Mouse (Mus musculus) liver, embryonic 14.5 days (tissue): Measurements from ENCODE around the gene Ank. TPM values are rescaled to one million over a fixed set of nuclear protein-coding genes. Genes with fewer than 3 reads are reported as not detected.

ENCODE experiments used
- ATAC-seq: fragments of 200-750 bp; cut with Nextera tagmentation; 2 replicates; pipeline ENCODE4 v1.8.0; 2017; ENCODE audit warnings: moderate number of reproducible peaks, mild to moderate bottlenecking, moderate library complexity; ENCODE audit not compliant: insufficient read depth
- DNase-seq, 3 experiments: peaks; one replicate each; pipeline ENCODE4 v3.0.0-alpha.2; 2012 to 2013; ENCODE audit warnings: low read depth in 3 of 3, low spot score in 3 of 3
- H3K27ac ChIP-seq: fragments of 300-500 bp; sonication (generic); 2 replicates; pipeline ENCODE4 v1.5.1; 2014; ENCODE audit warnings: moderate library complexity, mild to moderate bottlenecking, control low read depth, inconsistent platforms
- H3K27me3 ChIP-seq: fragments of 300-500 bp; sonication (generic); 2 replicates; pipeline ENCODE4 v1.6.1; 2014; ENCODE audit warnings: mild to moderate bottlenecking, low read length, moderate library complexity; ENCODE audit not compliant: control insufficient read depth, insufficient read depth
- H3K36me3 ChIP-seq: fragments of 300-500 bp; sonication (generic); replicated peaks from 2 replicates; pipeline ENCODE4 v1.6.1; 2014; ENCODE audit warnings: low read depth; ENCODE audit not compliant: control insufficient read depth, insufficient read depth
- H3K4me1 ChIP-seq, 2 experiments: fragments of 200-500 bp in 1 of 2; fragments of 300-500 bp in 1 of 2; sonication (generic) in 1 of 2; replicated peaks; 2 replicates each; pipeline ENCODE4 v1.6.1; 2012 to 2014; ENCODE audit warnings: antibody characterized with exemption in 1 of 2, inconsistent platforms in 1 of 2, low read length in 1 of 2; ENCODE audit not compliant: control insufficient read depth in 2 of 2, insufficient read depth in 2 of 2
- H3K4me2 ChIP-seq: fragments of 300-500 bp; sonication (generic); 2 replicates; pipeline ENCODE4 v1.6.1; 2014; ENCODE audit warnings: low read depth, mild to moderate bottlenecking, control low read depth, moderate library complexity
- H3K4me3 ChIP-seq, 2 experiments: fragments of 200-500 bp in 1 of 2; fragments of 300-500 bp in 1 of 2; sonication (generic) in 1 of 2; 2 replicates each; pipeline ENCODE4 v1.5.1; 2012 to 2014; ENCODE audit warnings: low read depth in 2 of 2, low read length in 2 of 2, mild to moderate bottlenecking in 2 of 2, control low read depth in 1 of 2, inconsistent platforms in 1 of 2, moderate library complexity in 1 of 2; ENCODE audit not compliant: insufficient read depth in 1 of 2
- H3K9ac ChIP-seq: fragments of 300-500 bp; sonication (generic); replicated peaks from 2 replicates; pipeline ENCODE4 v1.6.1; 2014; ENCODE audit warnings: mild to moderate bottlenecking, control low read depth, moderate library complexity
- H3K9me3 ChIP-seq: fragments of 300-500 bp; sonication (generic); 2 replicates; pipeline ENCODE4 v1.6.1; 2016; ENCODE audit warnings: low read length, mixed read lengths; ENCODE audit not compliant: control insufficient read depth
- CTCF ChIP-seq: IDR thresholded peaks from 2 replicates; pipeline ENCODE4 v1.5.1; 2016; ENCODE audit warnings: antibody characterized with exemption, low read depth, control low read depth
- EP300 ChIP-seq: IDR thresholded peaks from 2 replicates; pipeline ENCODE4 v1.6.1; 2016; ENCODE audit warnings: antibody characterized with exemption, low read depth
- WGBS: fragments of 180-500 bp; shearing (Covaris S2); extraction: QIAGEN DNeasy Blood & Tissue Kit; methylation state at CpG from one replicate; pipeline ENCODE4 v1.1.7; 2014; ENCODE audit not compliant: insufficient replicate concordance; 5-methylcytosine and 5-hydroxymethylcytosine counted together
- polyA plus RNA-seq, 2 experiments: library from polyadenylated mRNA; depleted of rRNA in 1 of 2; stranded (reverse) in 1 of 2; unstranded in 1 of 2; fragments of >200 nt; fragmentation: Nextera tagmentation in 1 of 2; extraction: Ambion mirVana in 1 of 2; gene quantifications; 2 replicates each; pipeline versions ENCODE4 v1.2.1 to v1.2.3; 2012 to 2014

Ank gene
- polyA plus RNA-seq, 2 experiments: 13.6 to 24.6 TPM

GRCm38 (mm10) chr15:27535681-27536080 lies 69.2 kb downstream of the Ank start:
- TF ChIP-seq EP300: no peak
- no peak for TF ChIP-seq CTCF
- 80% methylated on average over 4 of the region's 4 CpGs for WGBS
- no peak overlapping the region for H3K9ac ChIP-seq
- H3K36me3 ChIP-seq: no peaks in the 10 kb centered on the region
- no peak for ATAC-seq
- peaks cover 0 to 4% of the 10 kb centered on the region in 2 experiments; a peak in 1 of 4 replicates for H3K4me1 ChIP-seq
- H3K27me3 ChIP-seq: no peaks in the 10 kb centered on the region
- no peak overlapping the region for H3K27ac ChIP-seq
- H3K4me3 ChIP-seq: no peak overlapping the region
- no peak overlapping the region for H3K4me2 ChIP-seq
- no peak for DNase-seq
- H3K9me3 ChIP-seq: no peaks in the 10 kb centered on the region

GRCm38 (mm10) chr15:27536186-27536585 lies 69.7 kb downstream of the Ank start:
- H3K4me1 ChIP-seq: peaks cover 0 to 4% of the 10 kb centered on the region in 2 experiments; a peak in 1 of 4 replicates
- no peak overlapping the region for H3K4me3 ChIP-seq
- H3K4me2 ChIP-seq: no peak overlapping the region
- WGBS: 85% methylated on average over 7 of the region's 7 CpGs
- DNase-seq: no peak
- no peak overlapping the region for H3K27ac ChIP-seq
- no peaks in the 10 kb centered on the region for H3K27me3 ChIP-seq
- no peaks in the 10 kb centered on the region for H3K36me3 ChIP-seq
- no peak overlapping the region for H3K9ac ChIP-seq
- H3K9me3 ChIP-seq: no peaks in the 10 kb centered on the region
- TF ChIP-seq EP300: no peak
- no peak for TF ChIP-seq CTCF
- ATAC-seq: no peak

GRCm38 (mm10) chr15:27536771-27537170 lies 70.3 kb downstream of the Ank start:
- WGBS: 53% methylated on average over 5 of the region's 5 CpGs
- DNase-seq (no peak), ATAC-seq (no peak)
- Histone ChIP-seq H3K9me3 (no peaks in the 10 kb centered on the region), H3K36me3 (no peaks in the 10 kb centered on the region), H3K27ac (no peak overlapping the region), H3K27me3 (no peaks in the 10 kb centered on the region), H3K9ac (no peak overlapping the region), H3K4me2 (no peak overlapping the region), H3K4me3 (no peak overlapping the region), H3K4me1 (peaks cover 0 to 4% of the 10 kb centered on the region in 2 experiments; a peak in 1 of 4 replicates)
- no peak for TF ChIP-seq EP300
- TF ChIP-seq CTCF: no peak

DNA sequence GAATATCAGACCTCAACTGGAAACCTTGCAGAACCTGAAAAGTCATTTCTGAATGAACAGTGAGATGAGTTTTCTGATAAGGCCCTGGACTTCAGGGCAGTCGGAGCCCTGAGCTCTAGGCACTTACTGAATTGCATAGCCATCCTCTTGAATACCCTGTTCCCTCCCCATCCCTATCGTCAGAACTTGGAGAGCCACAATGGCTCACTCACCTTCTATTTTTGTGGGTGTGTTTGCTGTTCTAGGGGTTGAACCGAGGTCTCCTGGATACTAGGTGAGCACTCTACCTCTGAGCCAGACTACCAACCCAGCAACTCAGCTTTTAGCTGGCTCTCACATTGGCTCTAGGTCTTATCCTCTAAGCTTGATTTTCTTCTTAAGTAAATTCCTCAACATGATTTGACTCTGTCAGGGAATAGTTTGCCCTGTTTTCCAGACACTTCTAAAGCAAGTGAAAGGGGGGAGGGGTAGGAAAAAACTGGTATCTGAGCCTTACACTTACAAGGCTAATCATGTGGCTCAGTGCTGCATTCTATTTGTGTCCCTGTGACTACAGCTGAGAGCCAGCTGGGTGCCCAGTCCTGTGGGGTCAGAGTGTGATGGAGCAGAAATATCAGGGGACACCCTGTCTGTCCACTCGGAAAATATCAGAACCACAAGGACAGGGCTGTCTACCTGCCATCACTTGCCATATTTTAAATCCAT lies 71.2 kb downstream of the Ank start:
- H3K27me3 ChIP-seq: no peaks in the 10 kb centered on the region
- no peak overlapping the region for H3K27ac ChIP-seq
- TF ChIP-seq EP300: no peak
- TF ChIP-seq CTCF: no peak
- H3K4me1 ChIP-seq: peaks cover 0 to 4% of the 10 kb centered on the region in 2 experiments; a peak in 1 of 4 replicates
- no peaks in the 10 kb centered on the region for H3K36me3 ChIP-seq
- H3K4me3 ChIP-seq: no peak overlapping the region
- H3K9me3 ChIP-seq: no peaks in the 10 kb centered on the region
- H3K4me2 ChIP-seq: no peak overlapping the region
- no peak overlapping the region for H3K9ac ChIP-seq
- ATAC-seq (no peak), DNase-seq (no peak)
- WGBS: 57% methylated on average over 4 of the region's 4 CpGs

- H3K4me2 ChIP-seq: no peak overlapping the region
- no peaks in the 10 kb centered on the region for H3K36me3 ChIP-seq
- no peaks in the 10 kb centered on the region for H3K9me3 ChIP-seq
- no peak overlapping the region for H3K27ac ChIP-seq
- no peak overlapping the region for H3K4me3 ChIP-seq
- H3K9ac ChIP-seq: no peak overlapping the region
- 83% methylated on average over 9 of the region's 9 CpGs for WGBS
- no peaks in the 10 kb centered on the region for H3K27me3 ChIP-seq
- peaks cover 0 to 4% of the 10 kb centered on the region in 2 experiments; a peak in 1 of 4 replicates for H3K4me1 ChIP-seq
- no peak for TF ChIP-seq CTCF
- TF ChIP-seq EP300: no peak
- ATAC-seq: no peak
- no peak for DNase-seq
These were observed 73.3 kb downstream of the Ank start for GRCm38 (mm10) chr15:27539745-27540144.
